Mouse (Mus musculus) forebrain, postnatal 0 days (tissue): ENCODE results near the gene Dhh. TPM values are rescaled to one million over a fixed set of nuclear protein-coding genes. Genes with fewer than 3 reads are reported as not detected.
A peak's percentile ranks its signal among the peaks of the same experiment; 100 is the strongest.
"Not testable (repeated sequence)": the region's sequence is repeated elsewhere in the genome, so short reads cannot be mapped to it uniquely, and the experiment has no call there.

Source experiments
- ATAC-seq: fragments of 200-750 bp; cut with Nextera tagmentation; 2 replicates; pipeline ENCODE4 v1.8.0; 2017; ENCODE audit warnings: mild to moderate bottlenecking, moderate library complexity
- DNase-seq: peaks from one replicate; pipeline ENCODE4 v3.0.0-alpha.2; 2015
- H3K27ac ChIP-seq: fragments of 300-500 bp; sonication (generic); 2 replicates; pipeline ENCODE4 v1.5.1; 2014; ENCODE audit warnings: low read depth, mild to moderate bottlenecking, antibody characterized with exemption, low read length, moderate library complexity, mixed read lengths
- H3K27me3 ChIP-seq: fragments of 300-500 bp; sonication (generic); 2 replicates; pipeline ENCODE4 v1.6.1; 2014; ENCODE audit warnings: mild to moderate bottlenecking, low read length, mixed read lengths; ENCODE audit not compliant: insufficient read depth
- H3K36me3 ChIP-seq: fragments of 300-500 bp; sonication (generic); 2 replicates; pipeline ENCODE4 v1.6.1; 2014; ENCODE audit warnings: mild to moderate bottlenecking, moderate library complexity; ENCODE audit not compliant: insufficient read depth
- H3K4me1 ChIP-seq: fragments of 300-500 bp; sonication (generic); 2 replicates; pipeline ENCODE4 v1.6.1; 2014; ENCODE audit warnings: antibody characterized with exemption; ENCODE audit not compliant: insufficient read depth
- H3K4me2 ChIP-seq: fragments of 300-500 bp; sonication (generic); 2 replicates; pipeline ENCODE4 v1.6.1; 2014; ENCODE audit warnings: low read depth, mild to moderate bottlenecking, moderate library complexity
- H3K4me3 ChIP-seq: fragments of 300-500 bp; sonication (generic); 2 replicates; pipeline ENCODE4 v1.5.1; 2014; ENCODE audit warnings: low read depth, low read length, mixed read lengths
- H3K9ac ChIP-seq: fragments of 300-500 bp; sonication (generic); 2 replicates; pipeline ENCODE4 v1.6.1; 2014; ENCODE audit warnings: mild to moderate bottlenecking
- H3K9me3 ChIP-seq: fragments of 300-500 bp; sonication (generic); 2 replicates; pipeline ENCODE4 v1.6.1; 2016; ENCODE audit warnings: low read length
- CTCF ChIP-seq: sonication (generic); IDR thresholded peaks from 2 replicates; pipeline ENCODE4 v1.5.1; 2016; ENCODE audit warnings: antibody characterized with exemption, control low read depth, low read depth
- WGBS: fragments of 180-500 bp; shearing (Covaris S2); extraction: QIAGEN DNeasy Blood & Tissue Kit; methylation state at CpG from one replicate; pipeline ENCODE4 v1.1.7; 2014; 5-methylcytosine and 5-hydroxymethylcytosine counted together
- polyA plus RNA-seq: library from polyadenylated mRNA; unstranded; fragments of >200 nt; fragmentation: Nextera tagmentation; extraction: Ambion mirVana; gene quantifications from 2 replicates; pipeline ENCODE4 v1.2.1, GENCODE M21; 2015
- total RNA-seq: library from RNA; depleted of rRNA; stranded (reverse); fragments of >200 nt; gene quantifications from 2 replicates; pipeline ENCODE4 v1.2.3, GENCODE M21; 2014

Dhh gene
- total and polyA plus RNA-seq, 2 experiments from 2014 or later: 0.25 to 0.76 TPM

- Histone ChIP-seq H3K27me3 (no peaks in the 10 kb centered on the region), H3K4me3 (peak overlapping the region; percentile 79), H3K9me3 (no peaks in the 10 kb centered on the region), H3K9ac (peak overlapping the region; percentile 85), H3K27ac (peak overlapping the region; percentile 98), H3K4me2 (peak overlapping the region; percentile 93), H3K36me3 (0 out of 2 replicates have a peak, but pooled peaks cover 4% of the 10 kb centered on the region), H3K4me1 (0 out of 2 replicates have a peak, but pooled peaks cover 4% of the 10 kb centered on the region)
- ATAC-seq (peak; percentile 89), DNase-seq (peak; percentile 99)
- TF ChIP-seq CTCF: no peak
- under 1% methylated on average over 35 of the region's 35 CpGs for WGBS
These were observed 35.5 kb upstream of the Dhh start for GRCm38 (mm10) chr15:98933833-98934216.

- not testable (repeated sequence) for H3K4me1 ChIP-seq, H3K27me3 ChIP-seq, ATAC-seq, DNase-seq, H3K36me3 ChIP-seq, H3K9me3 ChIP-seq
- peak overlapping the region; percentile 93 for H3K4me2 ChIP-seq
- H3K4me3 ChIP-seq: peak overlapping the region; percentile 79
- peak overlapping the region; percentile 85 for H3K9ac ChIP-seq
- peak overlapping the region; percentile 98 for H3K27ac ChIP-seq
- 2% methylated on average over 8 of the region's 9 CpGs for WGBS
These were observed 34.8 kb upstream of the Dhh start for GRCm38 (mm10) chr15:98933004-98933671.

- Histone ChIP-seq H3K4me3 (no peak overlapping the region), H3K4me1 (0 out of 2 replicates have a peak, but pooled peaks cover 4% of the 10 kb centered on the region), H3K27ac (no peak overlapping the region), H3K9me3 (no peaks in the 10 kb centered on the region), H3K4me2 (no peak overlapping the region), H3K9ac (no peak overlapping the region), H3K36me3 (0 out of 2 replicates have a peak, but pooled peaks cover 4% of the 10 kb centered on the region), H3K27me3 (no peaks in the 10 kb centered on the region)
- ATAC-seq: no peak
- TF ChIP-seq CTCF: no peak
- no peak for DNase-seq
- WGBS: 57% methylated on average over 3 of the region's 3 CpGs
These were observed 32.7 kb upstream of the Dhh start for GRCm38 (mm10) chr15:98930998-98931397.

GRCm38 (mm10) chr15:98930017-98930734, 31.8 kb upstream of the Dhh start:
- H3K4me2 ChIP-seq: no peak overlapping the region
- H3K9ac ChIP-seq: no peak overlapping the region
- WGBS: 50% methylated on average over 8 of the region's 8 CpGs
- 0 out of 2 replicates have a peak, but pooled peaks cover 4% of the 10 kb centered on the region for H3K36me3 ChIP-seq
- no peak for TF ChIP-seq CTCF
- no peaks in the 10 kb centered on the region for H3K9me3 ChIP-seq
- H3K27me3 ChIP-seq: no peaks in the 10 kb centered on the region
- ATAC-seq (no peak), DNase-seq (no peak)
- H3K27ac ChIP-seq: no peak overlapping the region
- 0 out of 2 replicates have a peak, but pooled peaks cover 4% of the 10 kb centered on the region for H3K4me1 ChIP-seq
- no peak overlapping the region for H3K4me3 ChIP-seq

- 15% methylated on average over 13 of the region's 13 CpGs for WGBS
- no peak overlapping the region for H3K4me3 ChIP-seq
- H3K36me3 ChIP-seq: 0 out of 2 replicates have a peak, but pooled peaks cover 4% of the 10 kb centered on the region
- ATAC-seq (peak; percentile 83), DNase-seq (peak; percentile 81)
- no peak overlapping the region for H3K4me2 ChIP-seq
- no peak overlapping the region for H3K27ac ChIP-seq
- H3K9me3 ChIP-seq: no peaks in the 10 kb centered on the region
- H3K4me1 ChIP-seq: 0 out of 2 replicates have a peak, but pooled peaks cover 4% of the 10 kb centered on the region
- H3K9ac ChIP-seq: no peak overlapping the region
- TF ChIP-seq CTCF: peak; percentile 81
- H3K27me3 ChIP-seq: no peaks in the 10 kb centered on the region
These were observed 30.4 kb upstream of the Dhh start for GRCm38 (mm10) chr15:98928598-98929240.

GRCm38 (mm10) chr15:98927566-98927965, 29.2 kb upstream of the Dhh start:
- H3K4me1 ChIP-seq: no peaks in the 10 kb centered on the region
- no peak overlapping the region for H3K4me3 ChIP-seq
- no peak overlapping the region for H3K9ac ChIP-seq
- H3K9me3 ChIP-seq: no peaks in the 10 kb centered on the region
- 83% methylated on average over 5 of the region's 5 CpGs for WGBS
- H3K27ac ChIP-seq: no peak overlapping the region
- ATAC-seq: no peak
- no peak for TF ChIP-seq CTCF
- no peaks in the 10 kb centered on the region for H3K27me3 ChIP-seq
- H3K4me2 ChIP-seq: no peak overlapping the region
- DNase-seq: no peak
- H3K36me3 ChIP-seq: 0 out of 2 replicates have a peak, but pooled peaks cover 4% of the 10 kb centered on the region

GRCm38 (mm10) chr15:98924682-98925081, 26.3 kb upstream of the Dhh start:
- H3K27ac ChIP-seq: no peak overlapping the region
- H3K4me2 ChIP-seq: no peak overlapping the region
- WGBS: 70% methylated on average over 3 of the region's 3 CpGs
- no peak overlapping the region for H3K4me3 ChIP-seq
- no peaks in the 10 kb centered on the region for H3K4me1 ChIP-seq
- ATAC-seq (no peak), DNase-seq (no peak)
- no peak for TF ChIP-seq CTCF
- H3K36me3 ChIP-seq: no peaks in the 10 kb centered on the region
- no peaks in the 10 kb centered on the region for H3K9me3 ChIP-seq
- H3K9ac ChIP-seq: no peak overlapping the region
- H3K27me3 ChIP-seq: no peaks in the 10 kb centered on the region
